Mouse (Mus musculus) kidney, postnatal 0 days (tissue): ENCODE results near the gene Olfr914. TPM values are rescaled to one million over a fixed set of nuclear protein-coding genes. Genes with fewer than 3 reads are reported as not detected.

Experiments
- ATAC-seq: fragments of 200-750 bp; cut with Nextera tagmentation; replicated peaks from 2 replicates; pipeline ENCODE4 v1.8.0; 2017; ENCODE audit warnings: low read depth, moderate number of reproducible peaks, moderate TSS enrichment, moderate library complexity; ENCODE audit not compliant: low FRiP score
- DNase-seq: peaks from one replicate; pipeline ENCODE4 v3.0.0-alpha.2; 2016; ENCODE audit warnings: low spot score
- H3K27ac ChIP-seq: fragments of 300-500 bp; sonication (generic); 2 replicates; pipeline ENCODE4 v1.5.1; 2014; ENCODE audit warnings: mild to moderate bottlenecking
- H3K27me3 ChIP-seq: fragments of 300-500 bp; sonication (generic); 2 replicates; pipeline ENCODE4 v1.6.1; 2014; ENCODE audit warnings: low read length, mixed read lengths; ENCODE audit not compliant: insufficient read depth
- H3K36me3 ChIP-seq: fragments of 300-500 bp; sonication (generic); 2 replicates; pipeline ENCODE4 v1.6.1; 2014; ENCODE audit warnings: low read length, mixed read lengths; ENCODE audit not compliant: insufficient read depth
- H3K4me1 ChIP-seq: fragments of 300-500 bp; sonication (generic); replicated peaks from 2 replicates; pipeline ENCODE4 v1.6.1; 2014; ENCODE audit warnings: antibody characterized with exemption, low read length, mixed read lengths; ENCODE audit not compliant: insufficient read depth
- H3K4me2 ChIP-seq: fragments of 300-500 bp; sonication (generic); 2 replicates; pipeline ENCODE4 v1.6.1; 2014; ENCODE audit warnings: mild to moderate bottlenecking, low read length, moderate library complexity, mixed read lengths
- H3K4me3 ChIP-seq: fragments of 300-500 bp; sonication (generic); replicated peaks from 2 replicates; pipeline ENCODE4 v1.5.1; 2014; ENCODE audit warnings: low read depth, low read length
- H3K9ac ChIP-seq: fragments of 300-500 bp; sonication (generic); 2 replicates; pipeline ENCODE4 v1.6.1; 2014; ENCODE audit warnings: low read depth, low read length
- H3K9me3 ChIP-seq: fragments of 300-500 bp; sonication (generic); replicated peaks from 2 replicates; pipeline ENCODE4 v1.6.1; 2016; ENCODE audit warnings: low read length, inconsistent platforms, mixed read lengths
- CTCF ChIP-seq: IDR thresholded peaks from 2 replicates; pipeline ENCODE4 v1.5.1; 2016; ENCODE audit warnings: antibody characterized with exemption, low read depth, mild to moderate bottlenecking, moderate library complexity
- WGBS: fragments of 180-500 bp; shearing (Covaris S2); extraction: QIAGEN DNeasy Blood & Tissue Kit; methylation state at CpG from one replicate; pipeline ENCODE4 v1.1.7; 2014; 5-methylcytosine and 5-hydroxymethylcytosine counted together
- polyA plus RNA-seq: library from polyadenylated mRNA; unstranded; fragments of >200 nt; fragmentation: Nextera tagmentation; extraction: Ambion mirVana; gene quantifications from 2 replicates; pipeline ENCODE4 v1.2.1, GENCODE M21; 2015

Gene Olfr914
- polyA plus RNA-seq = not detected in 2 replicates

DNA sequence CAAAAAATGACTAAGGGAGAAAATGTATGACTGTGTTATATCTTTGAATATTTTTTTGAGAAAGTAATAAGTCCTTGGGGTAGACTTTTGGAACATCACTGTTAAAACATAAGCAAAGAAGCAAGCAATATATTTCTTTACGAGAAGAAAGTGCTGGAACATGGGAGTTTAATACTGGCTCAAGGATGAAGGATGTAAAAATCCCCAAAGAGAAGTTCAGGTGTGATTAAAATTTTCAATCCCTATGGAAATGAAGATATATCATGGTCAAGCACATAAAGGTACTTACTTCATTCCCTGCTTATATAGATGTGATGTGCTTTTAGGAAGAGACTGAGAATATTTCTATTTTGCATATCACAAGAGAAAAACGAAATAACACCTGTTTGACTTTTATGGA lies at the start of gene Olfr914:
Gene Olfr914 (plus strand): TSS at position 301 of the 400 bp plus-strand sequence.
- DNase-seq (no peak), ATAC-seq (no peak)
- whole genome bisulfite sequencing = 66% methylated on average over 2 of the region's 2 CpGs
- Histone ChIP-seq H3K4me1 (no peaks in the 10 kb centered on the region), H3K4me3 (no peak within 1 kb of the TSS), H3K9ac (no peak within 1 kb of the TSS), H3K4me2 (no peak within 1 kb of the TSS), H3K27me3 (no peaks in the 10 kb centered on the region), H3K36me3 (no peaks in the 10 kb centered on the region), H3K27ac (no peak within 1 kb of the TSS), H3K9me3 (no peaks in the 10 kb centered on the region)
- no peak for TF ChIP-seq CTCF

DNA sequence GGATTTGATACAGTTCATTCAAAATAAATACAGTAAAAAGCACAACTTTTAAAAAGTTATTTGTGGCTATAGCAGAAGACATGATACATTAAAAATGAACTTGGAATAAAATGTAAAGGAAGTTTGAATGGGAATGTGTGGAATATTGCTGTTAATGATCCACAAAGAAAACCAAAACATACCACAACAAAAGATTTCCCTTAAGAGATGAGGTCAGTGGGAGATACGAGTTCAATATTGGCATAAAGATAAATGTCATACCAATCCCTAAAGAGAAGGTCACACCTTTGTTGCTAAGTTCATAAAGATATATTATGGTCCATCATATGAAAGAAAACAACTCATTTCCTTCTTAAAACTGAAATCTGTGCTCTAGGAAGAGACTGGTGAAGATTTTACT lies 25.0 kb upstream of the Olfr914 start, which contains the start of gene Olfr912:
Gene Olfr912 (plus strand): TSS at position 301 of the 400 bp plus-strand sequence.
- no peak within 1 kb of the TSS for H3K4me3 ChIP-seq
- H3K4me1 ChIP-seq = no peaks in the 10 kb centered on the region
- ATAC-seq (no peak), DNase-seq (no peak)
- H3K27me3 ChIP-seq = no peaks in the 10 kb centered on the region
- H3K9me3 ChIP-seq = no peaks in the 10 kb centered on the region
- no peaks in the 10 kb centered on the region for H3K36me3 ChIP-seq
- no peak within 1 kb of the TSS for H3K27ac ChIP-seq
- no peak within 1 kb of the TSS for H3K9ac ChIP-seq
- TF ChIP-seq CTCF = no peak
- H3K4me2 ChIP-seq = no peak within 1 kb of the TSS
- WGBS = 67% methylated on average over 1 of the region's 1 CpGs

DNA sequence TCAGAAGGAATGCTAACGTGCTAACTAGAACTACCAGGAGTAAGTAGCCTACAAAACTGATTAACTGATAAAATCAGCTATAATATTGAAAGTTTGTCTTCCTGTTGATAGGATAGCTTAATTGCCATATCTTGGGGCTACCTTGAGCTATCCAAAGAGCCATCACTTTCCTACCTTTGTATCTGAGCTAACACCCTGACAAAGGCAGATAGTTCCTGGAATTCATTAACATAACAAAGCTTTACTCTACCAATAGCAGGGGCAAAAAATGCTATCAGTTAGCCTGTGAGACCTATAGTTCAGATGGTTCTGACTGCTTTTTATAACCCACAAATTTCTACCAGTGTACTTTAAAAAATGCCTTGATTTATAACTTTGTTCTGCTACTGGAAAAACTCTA lies 13.8 kb upstream of the Olfr914 start:
- DNase-seq (no peak), ATAC-seq (no peak)
- Histone ChIP-seq H3K36me3 (no peaks in the 10 kb centered on the region), H3K4me1 (no peaks in the 10 kb centered on the region), H3K27me3 (no peaks in the 10 kb centered on the region), H3K27ac (no peak overlapping the region), H3K4me3 (no peak overlapping the region), H3K9ac (no peak overlapping the region), H3K9me3 (no peaks in the 10 kb centered on the region), H3K4me2 (no peak overlapping the region)
- 30% methylated on average over 1 of the region's 1 CpGs for WGBS
- TF ChIP-seq CTCF = no peak

DNA sequence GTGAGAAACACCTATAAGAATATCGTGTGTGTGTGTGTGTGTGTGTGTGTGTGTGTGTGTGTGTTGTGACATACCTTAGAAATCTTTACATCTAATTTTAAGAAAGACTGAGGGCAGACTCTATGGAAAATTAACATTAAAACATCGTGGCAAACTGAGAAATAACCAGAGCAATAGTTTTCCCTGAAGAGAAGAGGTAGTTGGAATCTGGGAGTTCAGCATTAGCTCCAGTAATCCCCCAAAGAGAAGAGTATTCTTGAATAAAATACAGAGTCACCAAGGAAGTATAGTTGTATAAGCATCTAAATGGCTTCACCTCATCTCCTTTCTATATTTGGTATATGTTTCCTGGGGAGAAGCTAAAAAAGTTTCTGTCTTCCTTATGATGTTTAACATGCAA lies 12.4 kb upstream of the Olfr914 start, which contains the start of gene Olfr913:
Gene Olfr913 (plus strand): TSS at position 301 of the 400 bp plus-strand sequence.
- Histone ChIP-seq H3K4me2 (no peak within 1 kb of the TSS), H3K36me3 (no peaks in the 10 kb centered on the region), H3K9me3 (no peaks in the 10 kb centered on the region), H3K4me1 (no peaks in the 10 kb centered on the region), H3K9ac (no peak within 1 kb of the TSS), H3K4me3 (no peak within 1 kb of the TSS), H3K27me3 (no peaks in the 10 kb centered on the region), H3K27ac (no peak within 1 kb of the TSS)
- no peak for DNase-seq
- TF ChIP-seq CTCF = no peak
- ATAC-seq = no peak
- WGBS = 60% methylated on average over 2 of the region's 2 CpGs

DNA sequence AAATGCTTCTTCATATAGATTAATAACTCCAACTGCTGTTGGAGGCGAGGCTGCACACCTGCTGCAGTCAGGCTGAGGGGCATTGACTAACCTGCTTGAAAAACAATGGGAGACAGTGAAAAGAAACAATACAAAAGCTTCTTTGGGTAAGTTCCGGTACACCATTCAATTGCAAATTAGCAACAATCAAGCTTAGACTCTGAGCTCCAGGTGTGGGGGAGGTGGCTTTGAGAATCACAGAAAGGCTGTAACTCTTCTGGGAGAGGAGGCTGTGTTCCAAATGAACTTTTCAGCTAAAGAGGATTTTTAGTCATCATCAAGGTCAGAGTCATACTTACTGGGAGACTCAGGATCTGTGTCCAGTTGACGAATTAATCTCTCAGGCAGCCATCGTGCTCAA lies 27.5 kb downstream of the Olfr914 start:
- H3K27ac ChIP-seq = no peak overlapping the region
- no peak overlapping the region for H3K4me2 ChIP-seq
- H3K4me3 ChIP-seq = no peak overlapping the region
- ATAC-seq (no peak), DNase-seq (no peak)
- no peaks in the 10 kb centered on the region for H3K4me1 ChIP-seq
- no peaks in the 10 kb centered on the region for H3K9me3 ChIP-seq
- H3K36me3 ChIP-seq = no peaks in the 10 kb centered on the region
- no peaks in the 10 kb centered on the region for H3K27me3 ChIP-seq
- WGBS = 81% methylated on average over 4 of the region's 4 CpGs
- TF ChIP-seq CTCF = no peak
- no peak overlapping the region for H3K9ac ChIP-seq

DNA sequence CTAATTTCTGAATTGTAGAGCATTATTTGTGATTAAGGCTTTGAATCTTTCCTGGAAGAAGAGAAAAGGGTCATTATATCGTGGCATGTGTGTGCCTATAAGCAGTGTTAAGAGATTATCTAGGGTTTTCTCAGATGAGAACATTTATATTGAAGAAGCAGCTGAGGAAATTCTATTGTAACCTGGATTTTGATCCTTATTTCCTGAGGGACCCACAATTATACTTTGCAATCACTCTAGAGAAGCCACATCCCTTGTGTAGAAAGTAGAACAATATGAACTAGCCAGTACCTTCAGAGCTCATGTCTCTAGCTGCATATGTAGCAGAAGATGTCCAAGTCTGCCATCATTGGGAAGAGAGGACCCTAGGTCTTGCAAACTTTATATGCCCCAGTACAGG lies 54.9 kb downstream of the Olfr914 start, which contains the start of gene Olfr916:
Gene Olfr916 (minus strand): TSS at position 101 of the 400 bp plus-strand sequence.
- no peak for ATAC-seq
- no peaks in the 10 kb centered on the region for H3K36me3 ChIP-seq
- no peak for TF ChIP-seq CTCF
- H3K4me1 ChIP-seq = no peaks in the 10 kb centered on the region
- DNase-seq = no peak
- no peak within 1 kb of the TSS for H3K27ac ChIP-seq
- H3K9ac ChIP-seq = no peak within 1 kb of the TSS
- no peak within 1 kb of the TSS for H3K4me2 ChIP-seq
- 80% methylated on average over 1 of the region's 1 CpGs for WGBS
- H3K27me3 ChIP-seq = no peaks in the 10 kb centered on the region
- no peaks in the 10 kb centered on the region for H3K9me3 ChIP-seq
- no peak within 1 kb of the TSS for H3K4me3 ChIP-seq

Other genes with a start within 250 kb of the Olfr914 start
- not detected in 2 replicates for gene Olfr250, start 238.2 kb upstream of the Olfr914 start, polyA plus RNA-seq
- gene Olfr251, start 228.0 kb upstream of the Olfr914 start, polyA plus RNA-seq = not detected in 2 replicates
- gene Olfr147, start 203.4 kb upstream of the Olfr914 start, polyA plus RNA-seq = not detected in 2 replicates
- not detected in 2 replicates for gene Olfr901, start 175.6 kb upstream of the Olfr914 start, polyA plus RNA-seq
- not detected in 2 replicates for gene Olfr902, start 157.4 kb upstream of the Olfr914 start, polyA plus RNA-seq
- gene Olfr904, start 142.0 kb upstream of the Olfr914 start, polyA plus RNA-seq = not detected in 2 replicates
- gene Olfr905, start 134.0 kb upstream of the Olfr914 start, polyA plus RNA-seq = not detected in 2 replicates
- gene Olfr906, start 118.0 kb upstream of the Olfr914 start, polyA plus RNA-seq = not detected in 2 replicates
- not detected in 2 replicates for gene Olfr907, start 109.3 kb upstream of the Olfr914 start, polyA plus RNA-seq
- gene Olfr911-ps1, start 83.5 kb upstream of the Olfr914 start, polyA plus RNA-seq = not detected in 2 replicates
- not detected in 2 replicates for gene Olfr910, start 67.3 kb upstream of the Olfr914 start, polyA plus RNA-seq
- not detected in 2 replicates for gene Olfr912, start 24.9 kb upstream of the Olfr914 start, polyA plus RNA-seq
- gene Olfr913, start 12.3 kb upstream of the Olfr914 start, polyA plus RNA-seq = not detected in 2 replicates
- not detected in 2 replicates for gene Olfr916, start 54.8 kb downstream of the Olfr914 start, polyA plus RNA-seq
- gene Olfr917, start 60.7 kb downstream of the Olfr914 start, polyA plus RNA-seq = not detected in 2 replicates
- not detected in 2 replicates for gene Olfr918, start 69.5 kb downstream of the Olfr914 start, polyA plus RNA-seq
- gene Olfr919, start 98.6 kb downstream of the Olfr914 start, polyA plus RNA-seq = not detected in 2 replicates
- 23.0 and 24.7 TPM in 2 replicates for gene Vwa5a, start 113.2 kb downstream of the Olfr914 start, polyA plus RNA-seq
- 0.05 and 0.08 TPM in 2 replicates for gene Olfr920, start 147.2 kb downstream of the Olfr914 start, polyA plus RNA-seq
- not detected in 2 replicates for gene Olfr921, start 168.0 kb downstream of the Olfr914 start, polyA plus RNA-seq
- gene Olfr922, start 209.5 kb downstream of the Olfr914 start, polyA plus RNA-seq = not detected in 2 replicates
- gene Olfr923, start 221.4 kb downstream of the Olfr914 start, polyA plus RNA-seq = not detected in 2 replicates
- not detected in 2 replicates for gene Olfr924, start 239.3 kb downstream of the Olfr914 start, polyA plus RNA-seq
- not detected in 2 replicates for gene Olfr26, start 250.0 kb downstream of the Olfr914 start, polyA plus RNA-seq